Mouse (Mus musculus): ENCODE data around the gene Hamp2. TPM values are rescaled to one million over a fixed set of nuclear protein-coding genes. Genes with fewer than 3 reads are reported as not detected.

The Hamp2 gene
- polyA plus RNA-seq, 1 experiment from 2014 or later: not detected

- WGBS: 17% methylated on average over 15 of the region's 15 CpGs
- Histone ChIP-seq H3K4me2 (0 out of 2 replicates have a peak overlapping the region, but pooled peaks have one; percentile 36), H3K36me3 (ENCODE audit: control insufficient read depth, insufficient read depth, low read length) (no peaks in the 10 kb centered on the region), H3K27ac (ENCODE audit: low read depth, low read length) (no peak overlapping the region), H3K4me3 (ENCODE audit: low read depth, low read length) (no peak overlapping the region), H3K27me3 (replicated peaks; ENCODE audit: control insufficient read depth, insufficient read depth, low read length) (peaks cover 8% of the 10 kb centered on the region), H3K9me3 (ENCODE audit: control insufficient read depth, low read length) (no peaks in the 10 kb centered on the region), H3K9ac (ENCODE audit: low read depth, low read length) (no peak overlapping the region), H3K4me1 (replicated peaks; ENCODE audit: control insufficient read depth, insufficient read depth, low read length) (no peaks in the 10 kb centered on the region)
- peak; percentile 54 for DNase-seq (ENCODE audit: low spot score)
- no peak for ATAC-seq (replicated peaks; ENCODE audit: low FRiP score)
Measured at GRCm38 (mm10) chr7:30873083-30873482, 51.4 kb downstream of the Hamp2 start.

Other genes starting within 250 kb of the Hamp2 start
- 0.53 TPM in 1 of 2 replicates, not detected in the other for gene 2200002J24Rik, start 225.8 kb downstream of the Hamp2 start, polyA plus RNA-seq (2014; fragmentation: Nextera tagmentation; extraction: Ambion mirVana)
- 1.5 and 1.9 TPM in 2 replicates for gene Atp4a, start 212.5 kb downstream of the Hamp2 start, polyA plus RNA-seq (2014; fragmentation: Nextera tagmentation; extraction: Ambion mirVana)
- 168 and 181 TPM in 2 replicates for gene Tmem147, start 195.1 kb downstream of the Hamp2 start, polyA plus RNA-seq (2014; fragmentation: Nextera tagmentation; extraction: Ambion mirVana)
- 0.31 and 0.44 TPM in 2 replicates for gene Gapdhs, start 181.0 kb downstream of the Hamp2 start, polyA plus RNA-seq (2014; fragmentation: Nextera tagmentation; extraction: Ambion mirVana)
- 0.07 and 0.21 TPM in 2 replicates for gene Sbsn, start 173.2 kb downstream of the Hamp2 start, polyA plus RNA-seq (2014; fragmentation: Nextera tagmentation; extraction: Ambion mirVana)
- gene Dmkn, start 160.9 kb downstream of the Hamp2 start, polyA plus RNA-seq (2014; fragmentation: Nextera tagmentation; extraction: Ambion mirVana): not detected in 2 replicates
- not detected in 2 replicates for gene Krtdap, start 136.8 kb downstream of the Hamp2 start, polyA plus RNA-seq (2014; fragmentation: Nextera tagmentation; extraction: Ambion mirVana)
- 0.36 and 0.47 TPM in 2 replicates for gene Ffar2, start 100.9 kb downstream of the Hamp2 start, polyA plus RNA-seq (2014; fragmentation: Nextera tagmentation; extraction: Ambion mirVana)
- not detected in 2 replicates for gene Ffar3, start 68.5 kb downstream of the Hamp2 start, polyA plus RNA-seq (2014; fragmentation: Nextera tagmentation; extraction: Ambion mirVana)
- not detected in 2 replicates for gene Ffar1, start 63.1 kb downstream of the Hamp2 start, polyA plus RNA-seq (2014; fragmentation: Nextera tagmentation; extraction: Ambion mirVana)
- 0.07 TPM in 1 of 2 replicates, not detected in the other for gene Cd22, start 44.3 kb downstream of the Hamp2 start, polyA plus RNA-seq (2014; fragmentation: Nextera tagmentation; extraction: Ambion mirVana)
- 0.08 and 0.23 TPM in 2 replicates for gene Mag, start 9.8 kb downstream of the Hamp2 start, polyA plus RNA-seq (2014; fragmentation: Nextera tagmentation; extraction: Ambion mirVana)
- gene Hamp, start 19.4 kb upstream of the Hamp2 start, polyA plus RNA-seq (2014; fragmentation: Nextera tagmentation; extraction: Ambion mirVana): not detected in 2 replicates
- gene Usf2, start 32.1 kb upstream of the Hamp2 start, polyA plus RNA-seq (2014; fragmentation: Nextera tagmentation; extraction: Ambion mirVana): 17.8 and 19.9 TPM in 2 replicates
- 39.7 and 43.0 TPM in 2 replicates for gene Lsr, start 48.8 kb upstream of the Hamp2 start, polyA plus RNA-seq (2014; fragmentation: Nextera tagmentation; extraction: Ambion mirVana)
- 3.2 and 4.1 TPM in 2 replicates for gene Fam187b, start 49.1 kb upstream of the Hamp2 start, polyA plus RNA-seq (2014; fragmentation: Nextera tagmentation; extraction: Ambion mirVana)
- gene Fxyd5, start 117.8 kb upstream of the Hamp2 start, polyA plus RNA-seq (2014; fragmentation: Nextera tagmentation; extraction: Ambion mirVana): 28.1 and 31.1 TPM in 2 replicates
- gene Fxyd7, start 126.8 kb upstream of the Hamp2 start, polyA plus RNA-seq (2014; fragmentation: Nextera tagmentation; extraction: Ambion mirVana): 1.9 and 2.6 TPM in 2 replicates
- 23.5 and 35.8 TPM in 2 replicates for gene Fxyd1, start 132.5 kb upstream of the Hamp2 start, polyA plus RNA-seq (2014; fragmentation: Nextera tagmentation; extraction: Ambion mirVana)
- 0.30 and 0.45 TPM in 2 replicates for gene Lgi4, start 134.7 kb upstream of the Hamp2 start, polyA plus RNA-seq (2014; fragmentation: Nextera tagmentation; extraction: Ambion mirVana)
- 1.2 and 1.7 TPM in 2 replicates for gene Fxyd3, start 152.0 kb upstream of the Hamp2 start, polyA plus RNA-seq (2014; fragmentation: Nextera tagmentation; extraction: Ambion mirVana)
- 36.6 and 38.3 TPM in 2 replicates for gene Hpn, start 190.6 kb upstream of the Hamp2 start, polyA plus RNA-seq (2014; fragmentation: Nextera tagmentation; extraction: Ambion mirVana)
- 0.57 and 1.0 TPM in 2 replicates for gene Scn1b, start 202.3 kb upstream of the Hamp2 start, polyA plus RNA-seq (2014; fragmentation: Nextera tagmentation; extraction: Ambion mirVana)
- 40.9 and 47.6 TPM in 2 replicates for gene Gramd1a, start 231.2 kb upstream of the Hamp2 start, polyA plus RNA-seq (2014; fragmentation: Nextera tagmentation; extraction: Ambion mirVana)